Mouse (Mus musculus): ENCODE data around the gene Srsf3.

GRCm38 (mm10) chr17:29063121-29063987, 30.9 kb downstream of the Srsf3 start:
- TF ChIP-seq CTCF (IDR thresholded peaks at IDR 0.05; ENCODE audit: extremely low read depth, insufficient read length, insufficient replicate concordance, low read depth, low read length) (no peak), POLR2A (IDR thresholded peaks at IDR 0.05; ENCODE audit: low read depth, low read length) (no peak)
